Mouse (Mus musculus) CD8-positive naive resting alpha-beta T cell, adult 2 months (primary cell): Measurements from ENCODE around the gene Zfr2.
A peak's percentile ranks its signal among the peaks of the same experiment; 100 is the strongest.

ENCODE experiments used
- DNase-seq, 2 experiments: peaks; one replicate each; pipeline ENCODE4 v3.0.0; 2022; ENCODE audit warnings: low read depth in 2 of 2, low spot score in 2 of 2

Zfr2 gene

DNA sequence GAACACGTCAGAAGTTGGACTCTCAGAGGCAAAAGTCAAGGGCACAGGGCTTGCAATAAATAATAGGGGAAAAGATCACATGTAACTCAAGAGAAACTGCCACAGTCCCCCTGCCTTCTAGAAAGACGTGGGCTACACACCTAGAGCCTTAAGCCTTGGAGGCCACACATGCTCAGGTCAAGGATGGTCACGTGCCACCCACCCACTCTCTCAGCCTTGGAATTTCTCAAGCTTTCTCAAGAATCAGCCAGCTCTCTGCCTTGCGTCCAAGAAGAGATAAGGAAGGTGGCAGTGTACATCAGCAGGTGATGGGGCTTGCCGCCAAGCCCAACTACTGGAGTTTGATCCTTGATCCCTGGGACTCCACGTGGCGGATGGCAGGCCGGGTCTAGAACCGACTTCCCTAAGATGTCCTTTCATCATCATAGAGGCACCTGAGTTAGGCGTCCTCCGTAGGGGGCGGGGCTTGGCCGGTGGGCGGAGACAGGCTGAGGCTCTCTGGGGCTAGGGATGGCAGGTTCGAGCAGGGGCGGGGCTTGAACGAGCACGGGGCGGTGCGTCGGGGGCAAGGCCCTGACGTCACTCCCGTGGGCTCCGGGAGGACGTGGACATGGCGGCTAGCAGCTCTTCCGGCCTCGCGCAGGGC lies at the start of gene Zfr2:
Gene Zfr2, plus strand, starts transcription at position 576 of the 646 bp plus-strand sequence.
- peak; percentile 82 to 87 for DNase-seq

DNA sequence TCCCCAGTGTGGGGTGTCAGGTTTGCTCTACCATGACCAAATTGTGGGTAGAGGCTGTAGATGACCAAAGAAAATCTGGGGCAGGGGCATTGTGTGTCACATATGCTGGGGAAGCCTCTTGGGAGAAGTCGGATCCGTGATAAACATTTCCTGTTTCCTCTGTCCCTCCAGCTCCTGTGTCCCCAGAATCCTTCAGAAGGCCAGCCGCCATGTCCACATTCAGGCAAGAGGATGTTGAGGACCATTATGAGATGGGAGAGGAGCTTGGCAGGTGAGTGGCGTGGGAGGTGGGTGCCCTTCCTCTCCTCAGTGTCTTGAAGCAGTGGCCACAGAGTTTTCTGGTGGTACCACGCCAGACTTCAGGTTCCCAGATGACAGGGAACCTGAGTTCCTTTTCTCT lies 49.1 kb upstream of the Zfr2 start, which contains the start of gene 4930442H23Rik:
Gene 4930442H23Rik, minus strand, starts transcription at position 45 of the 400 bp plus-strand sequence.
- DNase-seq = no peak

DNA sequence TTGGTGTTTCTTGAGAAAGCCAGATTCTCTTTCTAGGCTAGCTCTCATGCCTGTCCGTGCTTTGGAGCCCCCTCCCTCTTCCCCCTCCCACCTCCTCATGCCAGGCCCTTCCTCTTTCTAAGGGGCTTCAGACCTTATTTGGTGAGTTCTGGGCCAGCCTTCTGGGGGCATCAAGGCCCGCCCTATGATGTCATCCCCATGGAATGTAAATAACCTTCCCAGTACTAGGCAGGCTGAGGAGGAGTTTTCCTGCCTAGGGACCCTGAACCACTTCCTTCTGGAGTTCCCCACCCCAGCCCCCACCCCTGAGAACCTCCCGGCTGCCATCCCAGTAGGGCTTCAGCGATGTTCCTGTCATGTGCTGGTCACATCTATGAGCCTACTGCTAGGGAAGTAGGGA lies 48.2 kb upstream of the Zfr2 start:
- DNase-seq = no peak

DNA sequence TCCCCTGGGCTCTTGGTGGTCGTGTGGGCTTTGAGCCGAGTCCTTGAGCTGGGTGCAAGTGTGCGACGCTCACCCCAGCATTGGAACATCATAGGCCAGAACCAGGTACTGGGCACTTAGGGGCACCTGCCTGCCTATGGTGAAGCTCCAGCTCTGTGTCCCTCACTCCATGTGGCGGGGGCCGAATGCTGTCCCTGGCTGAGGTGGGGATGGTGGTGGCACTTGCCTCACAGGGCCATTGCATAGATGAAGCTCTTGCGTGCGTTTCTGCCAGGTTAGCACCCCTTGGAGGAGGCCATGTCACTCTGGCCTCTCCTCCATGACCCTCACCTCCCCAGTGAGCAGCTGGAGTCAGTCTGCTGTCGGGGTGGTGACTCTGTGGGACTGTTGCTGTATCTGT lies 45.8 kb upstream of the Zfr2 start:
- DNase-seq = no peak

DNA sequence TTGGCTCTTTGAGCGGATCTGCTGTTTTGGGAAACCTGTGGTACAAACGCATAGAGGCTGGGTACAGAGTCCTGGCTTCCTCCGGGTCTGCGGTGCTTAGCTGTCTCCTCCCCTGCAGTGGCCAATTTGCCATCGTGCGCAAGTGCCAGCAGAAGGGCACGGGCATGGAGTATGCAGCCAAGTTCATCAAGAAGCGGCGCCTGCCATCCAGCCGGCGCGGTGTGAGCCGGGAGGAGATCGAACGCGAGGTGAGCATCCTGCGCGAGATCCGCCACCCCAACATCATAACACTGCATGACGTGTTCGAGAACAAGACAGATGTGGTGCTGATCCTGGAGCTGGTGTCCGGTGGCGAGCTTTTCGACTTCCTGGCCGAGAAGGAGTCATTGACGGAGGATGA lies 43.1 kb upstream of the Zfr2 start:
- DNase-seq = no peak

DNA sequence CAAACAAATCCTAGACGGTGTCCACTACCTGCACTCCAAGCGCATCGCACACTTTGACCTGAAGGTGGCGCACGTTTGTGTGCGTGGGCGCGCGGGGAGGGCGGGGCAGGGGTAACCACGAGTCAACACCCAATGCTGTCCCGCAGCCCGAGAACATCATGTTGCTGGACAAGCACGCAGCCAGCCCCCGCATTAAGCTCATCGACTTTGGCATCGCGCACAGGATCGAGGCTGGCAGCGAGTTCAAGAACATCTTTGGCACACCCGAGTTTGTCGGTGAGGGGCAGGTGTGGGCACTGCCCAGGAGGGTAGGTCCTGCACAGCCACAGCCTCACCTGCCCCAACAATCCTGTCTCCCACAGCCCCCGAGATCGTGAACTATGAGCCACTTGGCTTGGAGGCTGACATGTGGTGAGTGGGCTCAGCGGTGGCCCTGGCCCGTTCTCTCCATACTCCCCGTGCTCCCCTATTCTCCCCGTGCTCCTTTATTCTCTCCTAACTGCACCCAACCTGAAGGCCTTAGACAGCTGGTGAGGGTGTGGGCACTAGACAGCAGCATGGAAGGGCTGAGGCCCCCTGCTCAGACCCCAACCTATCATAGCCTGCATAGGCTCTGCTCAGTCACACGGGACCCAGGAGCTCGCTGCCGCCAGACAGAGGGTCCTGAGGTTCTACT lies 42.6 kb upstream of the Zfr2 start:
- no peak for DNase-seq

DNA sequence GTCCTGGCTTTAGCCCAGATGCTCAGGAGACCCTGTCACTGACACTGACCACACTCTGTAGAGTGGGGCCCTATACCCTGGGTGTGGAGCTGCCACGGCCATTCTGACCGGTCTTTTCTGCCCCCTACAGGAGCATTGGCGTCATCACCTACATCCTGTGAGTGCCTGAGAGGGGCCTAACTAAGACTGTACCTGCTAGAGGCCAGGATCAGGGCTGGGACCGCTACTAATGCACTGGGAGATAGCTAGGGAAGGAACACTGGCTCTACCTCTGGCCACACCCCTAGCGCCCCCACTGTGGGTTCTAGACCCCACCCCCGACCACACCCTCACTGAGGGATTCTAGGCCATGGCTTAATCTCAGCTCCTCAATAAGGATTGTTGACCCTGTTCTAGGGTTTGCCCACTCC lies 42.0 kb upstream of the Zfr2 start:
- DNase-seq = no peak

DNA sequence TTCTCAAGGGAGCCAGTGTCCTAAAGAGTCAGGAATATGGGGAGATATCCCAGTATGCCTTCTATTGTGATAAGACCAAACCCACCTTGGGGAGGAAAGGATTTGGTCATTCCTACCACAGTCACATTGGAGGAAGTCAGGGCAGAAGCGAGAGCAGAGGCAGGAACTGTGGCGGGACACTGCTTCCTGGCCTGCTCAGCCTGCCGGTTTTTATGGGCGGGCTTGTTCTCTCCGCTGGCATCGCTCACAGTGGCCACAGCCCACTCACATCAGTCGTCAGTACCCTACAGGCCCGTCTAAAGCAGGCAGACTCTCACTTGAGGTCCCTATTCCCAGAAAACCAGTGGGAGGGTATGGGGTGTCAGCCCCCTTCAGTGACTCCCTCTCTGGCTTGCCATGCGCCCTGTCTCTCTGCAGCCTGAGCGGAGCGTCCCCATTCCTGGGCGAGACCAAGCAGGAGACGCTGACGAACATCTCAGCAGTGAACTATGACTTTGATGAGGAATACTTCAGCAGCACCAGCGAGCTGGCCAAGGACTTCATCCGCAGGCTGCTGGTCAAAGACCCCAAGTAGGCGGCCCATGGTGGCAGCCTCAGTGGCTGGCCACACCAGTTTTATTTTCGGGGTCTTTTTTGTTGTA lies 41.5 kb upstream of the Zfr2 start:
- no peak for DNase-seq

DNA sequence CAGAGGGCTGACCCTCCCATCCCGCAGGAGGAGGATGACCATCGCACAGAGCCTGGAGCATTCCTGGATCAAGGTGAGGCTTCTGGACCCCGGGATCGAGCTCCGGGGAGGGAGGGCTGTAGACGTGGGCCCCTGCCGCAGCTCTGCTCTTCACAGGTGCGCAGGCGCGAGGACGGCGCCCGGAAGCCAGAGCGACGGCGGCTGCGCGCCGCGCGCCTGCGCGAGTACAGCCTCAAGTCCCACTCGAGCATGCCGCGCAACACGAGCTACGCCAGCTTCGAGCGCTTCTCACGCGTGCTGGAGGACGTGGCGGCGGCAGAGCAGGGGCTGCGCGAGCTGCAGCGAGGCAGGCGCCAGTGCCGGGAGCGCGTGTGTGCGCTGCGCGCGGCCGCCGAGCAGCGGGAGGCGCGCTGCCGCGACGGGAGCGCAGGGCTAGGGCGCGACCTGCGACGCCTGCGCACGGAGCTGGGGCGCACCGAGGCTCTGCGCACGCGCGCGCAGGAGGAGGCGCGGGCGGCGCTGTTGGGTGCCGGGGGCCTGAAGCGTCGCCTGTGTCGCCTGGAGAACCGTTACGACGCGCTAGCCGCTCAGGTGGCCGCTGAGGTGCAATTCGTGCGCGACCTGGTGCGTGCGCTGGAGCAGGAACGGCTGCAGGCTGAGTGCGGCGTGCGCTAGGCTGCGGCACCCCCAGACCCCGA lies 40.5 kb upstream of the Zfr2 start:
- DNase-seq = peak; percentile 75 to 79

DNA sequence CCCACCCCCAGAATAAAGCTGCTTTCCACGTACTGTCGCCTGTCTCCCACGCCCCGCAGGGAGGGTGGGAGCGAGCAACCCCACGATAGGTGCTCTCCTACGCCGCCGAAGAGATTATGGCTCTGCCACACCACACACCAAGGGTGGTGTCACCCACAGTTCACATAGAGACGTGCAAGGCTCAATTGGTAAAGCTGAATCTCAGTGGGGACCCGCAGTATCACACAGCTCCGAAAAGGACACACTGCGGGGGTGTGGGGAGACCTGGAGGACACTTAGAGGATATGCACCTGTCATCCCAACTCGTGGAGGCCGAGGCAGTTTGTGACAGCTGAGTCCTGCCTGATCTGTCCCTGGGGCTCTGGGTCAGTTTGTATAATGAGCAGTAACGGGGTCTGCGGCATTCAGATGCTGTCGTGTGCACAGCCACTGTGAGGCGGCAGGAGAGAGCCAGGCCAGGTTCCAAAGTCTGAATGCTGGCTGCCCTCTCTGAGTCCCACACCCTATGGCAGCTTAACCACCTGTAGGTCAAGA lies 39.9 kb upstream of the Zfr2 start:
- no peak for DNase-seq

DNA sequence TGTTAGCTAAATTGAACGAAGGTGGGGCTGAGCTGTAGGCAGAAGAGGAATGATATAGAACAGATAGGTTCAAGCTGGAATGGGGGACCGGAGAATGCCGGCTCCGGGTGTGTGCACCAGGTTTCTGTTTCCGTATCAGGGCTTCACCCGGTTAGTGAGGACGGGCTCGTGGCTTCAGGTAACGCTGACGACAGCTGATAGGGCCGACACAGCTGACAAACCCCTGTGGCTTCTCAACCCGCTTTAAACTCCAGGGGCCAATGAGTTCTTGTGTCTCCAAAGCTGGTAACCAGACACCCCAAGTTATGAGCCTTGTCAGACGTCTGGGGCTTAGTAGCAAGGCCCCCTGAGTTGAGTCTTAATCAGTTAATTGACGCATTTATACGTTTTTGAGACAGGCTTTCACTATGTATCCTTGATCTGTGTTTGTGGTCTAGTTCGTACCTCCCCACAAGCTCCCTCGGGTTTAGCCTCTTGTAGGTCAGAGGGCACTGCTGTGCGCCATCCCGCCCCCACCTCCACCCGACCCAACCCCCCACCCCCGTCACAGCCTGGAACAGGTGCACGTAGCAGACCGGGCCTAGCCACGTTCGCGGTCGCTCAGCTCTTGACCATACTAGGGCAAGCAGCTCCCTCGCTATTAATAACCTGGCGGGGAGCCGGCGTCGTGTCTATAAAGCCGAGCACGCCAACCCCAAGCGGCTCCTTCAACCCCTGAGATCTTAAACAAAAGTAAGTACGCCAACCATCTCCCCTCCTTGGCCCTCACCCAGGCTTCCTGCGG lies 38.8 kb upstream of the Zfr2 start:
- peak in 1 of 2 experiments; percentile 49 for DNase-seq

DNA sequence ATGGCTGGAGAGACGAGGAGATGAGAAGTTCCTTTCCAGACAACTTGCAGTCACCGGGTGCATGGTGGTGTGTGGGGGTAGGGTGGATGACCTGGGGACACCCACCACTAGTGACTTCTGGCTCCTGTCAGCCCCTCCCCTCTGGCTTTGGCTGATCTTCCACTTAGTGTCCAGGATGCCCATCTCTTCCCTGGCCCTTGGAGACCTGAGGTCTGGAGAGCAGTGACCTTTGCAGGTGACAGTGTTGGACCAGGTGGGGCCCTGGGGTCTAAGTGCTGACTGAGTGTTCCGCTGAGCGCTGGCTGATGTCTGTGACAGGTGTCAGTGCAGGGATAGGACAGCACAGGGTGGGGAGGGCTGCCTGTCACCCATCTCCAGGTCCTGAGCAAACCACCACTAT lies 37.7 kb upstream of the Zfr2 start:
- DNase-seq = no peak

DNA sequence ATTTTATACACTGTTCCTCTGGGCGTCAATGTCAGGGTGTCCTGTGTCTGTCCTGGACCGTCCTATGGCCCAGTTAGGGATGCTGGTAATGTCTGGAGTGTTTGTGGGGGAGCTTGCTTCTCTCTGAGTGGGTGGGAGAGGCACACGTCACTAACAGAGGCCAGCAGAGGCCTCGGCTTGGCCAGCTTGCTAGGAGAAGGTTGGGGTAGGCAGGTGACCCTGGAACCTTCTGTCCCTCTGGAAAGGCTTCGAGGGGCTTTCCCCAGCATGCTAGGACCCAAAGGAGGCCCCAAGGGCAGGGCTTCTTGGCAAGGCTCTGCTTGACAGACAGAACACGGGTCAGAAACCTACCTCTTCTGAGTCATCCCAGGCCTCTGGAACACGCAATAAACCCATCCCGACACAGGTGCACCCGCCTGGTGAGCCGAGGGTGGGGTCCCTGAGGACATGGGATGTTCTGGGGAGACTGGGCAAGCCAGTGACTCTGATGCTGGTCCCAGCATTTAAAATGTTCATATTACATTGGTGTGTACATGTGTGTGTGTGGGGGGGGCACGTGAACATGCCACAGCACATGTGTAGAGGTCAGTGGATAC lies 36.4 kb upstream of the Zfr2 start:
- DNase-seq = no peak

DNA sequence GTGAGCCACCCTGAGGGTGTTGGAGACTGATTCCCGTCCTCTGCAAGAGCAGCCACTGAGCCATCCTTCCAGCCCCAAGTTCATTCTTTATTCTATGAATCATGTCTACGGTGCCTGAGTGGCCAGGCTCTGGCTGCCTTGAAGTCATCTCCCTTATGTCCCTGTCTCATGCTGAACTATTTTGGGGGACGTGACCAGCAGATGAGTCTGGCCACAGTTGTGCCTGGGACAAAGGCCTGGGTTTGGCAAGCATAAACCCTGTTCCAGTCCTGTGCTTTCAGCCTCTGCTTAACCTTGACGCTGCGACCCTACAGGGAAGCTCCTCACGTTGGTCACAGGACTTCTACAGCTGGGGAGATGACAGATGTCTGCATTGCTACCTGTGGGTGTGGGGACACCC lies 35.6 kb upstream of the Zfr2 start:
- DNase-seq = no peak

DNA sequence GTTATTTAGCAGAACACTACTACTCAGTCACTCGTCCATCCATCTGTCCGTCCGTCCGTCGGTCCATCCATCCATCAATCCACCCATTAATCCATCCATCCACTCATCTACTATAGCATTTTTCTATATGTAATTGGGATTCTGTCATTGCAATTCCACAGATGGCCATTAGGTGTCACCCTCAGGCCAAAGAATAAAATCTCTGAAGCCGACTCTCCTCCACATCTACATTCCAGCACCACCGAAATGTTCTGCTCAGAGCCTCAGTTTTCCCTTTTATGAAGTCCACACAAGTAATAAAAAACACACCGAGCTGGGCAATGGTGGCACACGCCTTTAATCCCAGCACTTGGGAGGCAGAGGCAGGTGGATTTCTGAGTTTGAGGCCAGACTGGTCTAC lies 34.7 kb upstream of the Zfr2 start:
- DNase-seq = peak; percentile 68 to 75

DNA sequence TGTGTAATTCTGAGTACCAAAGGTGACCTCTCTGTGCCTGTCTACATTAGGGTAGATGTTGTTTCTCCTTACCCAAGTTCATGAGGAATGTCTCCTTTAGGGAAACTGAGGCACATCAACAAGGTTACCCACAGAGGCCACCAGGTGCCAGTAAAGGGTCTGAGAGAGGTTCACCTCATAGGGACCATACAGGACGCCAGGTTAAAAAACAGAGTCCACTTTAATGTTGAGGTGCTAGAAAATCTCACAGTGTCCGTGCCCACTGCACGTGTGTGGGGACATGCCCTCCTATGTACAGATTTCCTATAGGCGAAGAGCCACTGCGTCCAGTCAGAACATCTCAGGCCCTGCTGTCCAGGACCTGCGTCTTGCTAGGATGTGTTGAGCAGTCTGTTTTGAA lies 34.0 kb upstream of the Zfr2 start:
- no peak for DNase-seq

DNA sequence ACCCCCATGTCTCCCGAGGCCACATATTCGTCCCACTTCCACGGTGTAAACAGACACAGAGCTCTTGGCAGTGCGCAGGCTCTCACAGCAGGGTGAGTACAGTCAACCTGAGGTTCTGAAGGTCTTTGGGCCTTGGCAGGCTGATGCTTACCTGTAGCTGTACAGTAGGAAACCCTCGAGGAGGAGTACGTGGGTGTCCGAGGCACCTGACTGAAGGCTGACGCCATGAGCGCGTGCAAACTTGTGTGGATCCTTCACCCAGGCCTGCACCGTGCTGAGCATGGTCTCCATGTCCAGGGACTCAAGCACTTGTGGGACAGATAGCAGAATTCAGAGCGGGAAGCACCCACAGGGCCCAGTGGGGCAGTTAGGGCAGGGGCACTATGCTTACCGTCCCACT lies 32.8 kb upstream of the Zfr2 start:
- no peak for DNase-seq

DNA sequence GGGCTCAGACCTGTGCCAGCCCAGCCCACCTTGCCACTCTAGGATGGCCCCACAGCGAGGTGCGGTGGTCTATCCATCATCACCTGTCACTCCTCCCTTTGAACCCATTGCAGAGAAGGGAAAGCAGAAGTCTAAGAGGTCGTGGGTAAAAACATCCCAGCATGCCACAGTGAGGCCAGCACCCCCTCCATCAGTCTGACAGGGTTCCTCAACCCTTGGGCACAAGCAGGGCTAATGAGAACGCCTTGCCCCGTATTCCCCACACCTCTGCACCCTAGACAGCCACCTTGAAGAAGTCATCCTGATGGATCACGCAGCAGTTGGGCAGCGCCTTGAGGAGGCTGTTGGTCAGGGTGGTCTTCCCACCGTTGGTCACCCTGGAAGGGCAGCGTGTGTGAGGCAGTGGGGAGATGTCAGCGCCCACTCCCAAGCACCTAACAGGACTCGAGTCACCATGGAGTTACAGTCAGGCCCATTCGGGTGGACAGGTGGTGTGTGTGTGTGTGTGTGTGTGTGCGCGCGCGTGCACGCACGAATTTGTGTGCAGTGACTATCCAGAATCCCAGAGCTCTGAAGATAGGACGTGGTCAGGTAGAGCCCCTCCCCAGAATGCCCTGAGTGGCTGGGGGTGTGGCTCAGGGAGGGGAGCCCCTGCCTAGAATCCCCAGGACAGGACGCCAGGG lies 32.2 kb upstream of the Zfr2 start:
- DNase-seq = no peak

DNA sequence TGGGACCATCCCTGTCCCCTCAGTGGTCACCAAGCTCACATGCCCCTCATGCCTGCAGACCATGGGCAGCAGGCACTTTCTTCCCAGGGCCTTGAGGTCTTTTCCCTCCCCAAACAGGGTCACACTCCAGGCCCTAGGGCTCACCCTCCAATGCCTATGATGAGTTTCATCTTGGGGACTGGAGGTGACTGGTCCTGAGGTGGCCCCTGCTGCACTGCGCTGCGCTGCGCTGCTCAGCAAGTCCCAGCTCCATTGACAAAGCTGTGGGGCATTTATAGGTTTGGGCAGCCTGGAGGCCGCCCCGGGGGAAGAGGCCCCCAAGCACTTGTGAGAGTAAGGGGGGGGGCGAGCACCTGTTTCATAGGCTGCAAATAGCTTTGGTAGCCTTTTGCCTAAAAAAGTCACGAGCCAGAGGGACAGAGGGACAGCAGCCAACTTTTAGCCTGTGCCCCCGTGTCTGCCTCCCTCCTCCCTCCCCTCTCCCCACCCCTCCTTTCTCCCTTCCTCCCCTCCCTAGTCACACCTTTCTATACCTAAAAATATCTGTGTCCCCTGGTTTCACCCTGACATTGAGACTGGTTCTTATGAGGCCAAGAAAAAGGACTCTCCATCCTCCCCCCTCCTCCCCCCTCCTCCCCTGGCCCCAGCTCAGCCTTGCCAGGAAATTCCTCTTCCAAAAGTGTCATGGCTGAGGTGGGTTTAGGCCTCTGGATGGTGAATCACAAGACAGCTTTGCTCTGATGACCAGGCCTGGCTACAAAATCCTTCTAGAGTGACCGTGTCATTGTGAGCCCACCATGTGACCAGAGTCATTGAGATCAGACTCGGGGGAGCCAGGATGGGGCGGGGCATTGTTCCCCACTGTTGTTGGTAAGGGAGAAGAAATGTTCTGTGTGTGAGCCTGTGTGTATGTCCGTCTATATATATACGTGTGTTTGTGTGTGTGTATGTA lies 30.9 kb upstream of the Zfr2 start, which contains the start of gene Nmrk2:
Gene Nmrk2, minus strand, starts transcription at position 245 of the 952 bp plus-strand sequence.
- DNase-seq = no peak
